Mouse (Mus musculus): ENCODE results near the gene Nr2c2.

Nr2c2 gene

DNA sequence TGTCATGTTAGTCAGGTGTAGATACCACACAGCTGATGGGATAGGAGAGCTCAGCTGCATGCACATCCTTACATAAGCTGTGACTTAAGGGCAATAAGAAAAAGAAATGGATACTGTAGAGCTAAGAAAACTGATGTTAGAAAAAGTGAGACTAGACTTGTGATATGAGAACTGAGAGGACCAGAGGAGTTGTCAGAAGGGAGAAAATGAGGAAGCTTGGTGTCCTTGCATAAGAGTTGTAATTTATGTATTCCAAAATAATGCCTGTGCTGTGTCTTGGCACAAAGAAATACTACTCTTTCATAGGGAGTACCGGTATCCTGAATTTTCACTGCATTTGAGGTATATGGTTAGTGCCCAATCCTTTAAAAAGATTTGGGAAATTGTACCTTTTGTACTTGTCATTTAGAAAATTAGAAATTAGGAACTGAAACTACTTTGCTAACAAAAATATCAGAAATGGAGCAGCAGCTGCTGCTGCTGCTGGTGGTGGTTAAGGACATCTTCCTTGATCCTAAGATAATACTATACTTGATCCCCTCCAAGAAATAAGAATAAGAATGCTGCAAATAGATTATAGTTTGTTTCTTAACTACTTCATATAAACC is 35.8 kb downstream of the Nr2c2 start:
- DNase-seq (ENCODE audit: inconsistent ontology term), result no peak

DNA sequence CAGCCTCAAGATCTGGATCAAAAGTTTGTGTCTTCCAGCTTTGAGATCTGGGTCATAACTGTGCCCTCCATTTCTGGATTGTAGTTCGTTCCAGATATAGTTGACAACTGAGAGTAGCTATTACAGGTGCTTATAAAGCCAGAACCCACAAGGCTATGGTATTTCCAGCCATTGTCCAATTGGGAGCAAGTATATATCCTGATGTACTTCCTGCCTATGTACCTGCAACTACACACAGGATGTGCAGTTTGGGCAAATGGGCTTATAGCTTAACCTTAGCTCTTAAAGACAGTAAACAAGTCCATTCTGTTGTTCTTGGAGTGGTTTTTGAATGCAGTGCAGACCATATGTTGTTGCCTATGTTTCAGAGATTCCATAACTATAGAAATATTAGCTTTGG is 40.3 kb downstream of the Nr2c2 start:
- DNase-seq (ENCODE audit: inconsistent ontology term), result no peak

DNA sequence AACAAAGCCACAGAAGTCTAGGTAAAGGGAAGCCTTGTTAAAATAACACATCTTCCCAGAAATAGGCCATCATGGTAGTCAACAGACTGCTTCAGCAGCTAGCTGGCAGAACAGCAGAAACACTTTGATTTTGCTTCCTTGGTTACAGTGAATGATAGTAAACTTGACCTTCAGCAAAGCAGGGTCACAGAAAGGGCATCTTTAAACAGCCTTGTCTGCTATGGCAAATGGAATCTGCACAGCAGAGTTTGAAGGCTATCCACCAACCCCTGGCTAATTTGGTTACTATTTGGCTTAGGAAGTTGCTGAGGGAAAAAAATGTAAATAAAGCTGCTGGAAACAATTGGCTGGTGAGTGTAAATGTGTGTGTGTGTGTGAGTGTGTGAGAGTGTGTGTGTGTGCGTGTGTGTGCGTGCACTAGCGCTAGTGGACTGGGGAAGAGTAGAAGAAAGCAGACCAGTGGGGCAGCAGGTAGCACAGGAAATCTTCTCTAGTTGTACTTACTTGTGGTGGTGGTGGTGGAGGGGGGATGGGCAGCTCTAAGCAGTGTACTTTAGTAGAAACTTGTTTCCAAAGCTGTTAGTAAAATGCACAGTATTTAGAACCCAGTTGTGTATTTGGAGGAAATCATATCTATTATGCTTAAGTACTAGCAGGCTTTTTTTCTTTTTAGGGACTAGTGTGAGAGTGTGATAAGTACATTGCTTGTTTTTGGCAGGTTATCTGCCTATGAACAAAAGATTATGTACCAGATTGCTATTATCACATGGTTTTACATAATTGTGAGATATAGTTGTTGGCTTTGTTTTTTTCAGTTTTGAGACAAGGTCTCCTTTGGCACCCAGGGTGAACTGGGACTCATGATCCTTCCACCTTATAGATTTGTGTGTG is 41.1 kb downstream of the Nr2c2 start:
- no peak for DNase-seq (ENCODE audit: inconsistent ontology term)

DNA sequence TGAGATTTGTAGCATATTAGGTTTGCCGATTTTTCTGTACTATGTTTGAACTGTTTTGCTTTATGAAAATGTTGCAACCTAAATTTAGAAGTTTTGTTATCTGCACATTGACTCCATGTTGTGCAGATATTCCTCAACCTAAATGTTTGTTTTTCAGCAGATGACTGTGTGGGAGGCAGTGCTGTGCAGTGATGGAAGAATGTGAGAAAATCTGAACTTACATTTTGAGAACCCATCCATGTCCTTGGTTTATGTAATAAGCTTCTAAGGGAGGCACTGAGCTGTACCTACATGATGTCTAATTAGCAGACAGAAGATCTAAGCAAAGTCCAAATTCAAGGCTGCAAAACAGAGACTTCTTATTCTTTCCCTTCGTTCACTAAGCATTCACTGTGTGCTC is 42.4 kb downstream of the Nr2c2 start:
- DNase-seq (ENCODE audit: inconsistent ontology term), result no peak

DNA sequence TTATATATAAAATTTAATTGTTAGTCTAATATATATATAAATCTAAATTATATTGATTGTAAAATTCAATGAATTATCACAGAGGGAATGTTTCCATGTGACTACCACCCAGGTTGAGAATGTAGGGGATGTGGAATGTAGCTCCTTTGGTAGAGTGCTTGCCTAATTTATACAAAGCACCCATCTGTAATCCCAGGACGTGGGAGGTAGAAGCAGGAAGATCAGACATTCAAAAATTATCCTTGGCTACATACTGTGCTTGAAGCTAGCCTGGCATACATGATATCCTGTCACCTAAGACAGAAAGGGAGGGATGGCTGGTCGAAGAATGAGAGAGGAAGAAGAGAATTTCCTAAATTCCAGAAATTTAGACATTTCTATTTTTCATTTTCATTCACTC is 45.2 kb downstream of the Nr2c2 start:
- DNase-seq (ENCODE audit: inconsistent ontology term), result no peak

DNA sequence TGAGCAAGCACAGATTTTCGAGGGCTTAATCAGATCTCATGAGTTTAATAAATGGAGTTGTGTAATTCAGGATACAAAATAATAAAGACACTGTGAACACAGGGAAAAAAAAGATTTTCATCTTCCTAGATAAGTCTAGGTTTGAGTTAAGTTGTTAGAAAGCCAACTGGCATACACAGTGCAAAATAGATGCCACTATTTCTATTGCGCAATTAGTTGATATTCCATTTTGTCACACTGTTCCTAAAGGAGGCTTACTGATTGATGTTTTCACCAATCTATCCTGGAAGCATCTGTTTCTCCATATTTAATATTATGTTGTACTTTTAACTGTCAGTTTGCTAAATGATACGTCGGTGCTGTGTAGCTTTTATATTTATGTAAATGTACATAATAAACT is 54.7 kb downstream of the Nr2c2 start:
- no peak for DNase-seq (ENCODE audit: inconsistent ontology term)

DNA sequence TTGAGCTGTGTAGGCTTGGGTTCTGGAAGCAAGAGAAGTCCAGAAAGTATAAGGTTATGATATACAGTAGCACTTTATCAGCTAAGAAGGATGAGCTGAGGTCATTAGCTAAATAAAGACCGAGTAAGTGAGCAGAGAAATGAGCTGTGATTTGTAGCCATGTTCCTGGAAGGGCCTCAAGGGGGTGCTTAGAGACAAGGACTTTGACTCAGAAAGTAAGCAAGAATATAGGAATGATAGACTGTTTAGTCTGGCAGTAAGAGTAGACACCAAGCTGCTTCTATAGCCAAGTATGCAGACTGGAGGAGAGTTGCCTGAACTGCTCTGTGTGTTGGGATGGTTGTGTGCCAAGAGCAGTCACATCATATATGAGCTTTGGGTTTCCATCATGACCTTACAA is 62.6 kb downstream of the Nr2c2 start:
- no peak for DNase-seq (ENCODE audit: inconsistent ontology term)

DNA sequence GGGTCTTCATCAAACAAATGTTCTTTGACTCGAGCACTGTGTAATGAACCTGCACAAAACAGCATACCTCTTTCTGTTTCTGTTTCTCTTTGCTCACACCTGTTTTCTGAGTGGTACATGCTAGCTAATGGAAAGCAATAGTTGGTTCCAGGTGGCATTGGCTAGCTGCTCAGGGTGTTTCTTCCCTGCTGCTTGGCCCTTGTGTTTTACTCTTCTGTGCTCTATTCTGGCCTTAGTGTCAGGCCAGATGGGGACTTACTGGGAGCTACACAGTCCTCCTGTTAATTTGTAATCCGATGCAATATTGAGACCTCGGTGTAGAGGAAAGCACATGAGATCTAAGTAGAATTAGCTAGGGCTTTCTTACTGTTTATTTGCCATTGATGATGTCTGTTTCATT is 67.6 kb downstream of the Nr2c2 start:
- no peak for DNase-seq (ENCODE audit: inconsistent ontology term)

DNA sequence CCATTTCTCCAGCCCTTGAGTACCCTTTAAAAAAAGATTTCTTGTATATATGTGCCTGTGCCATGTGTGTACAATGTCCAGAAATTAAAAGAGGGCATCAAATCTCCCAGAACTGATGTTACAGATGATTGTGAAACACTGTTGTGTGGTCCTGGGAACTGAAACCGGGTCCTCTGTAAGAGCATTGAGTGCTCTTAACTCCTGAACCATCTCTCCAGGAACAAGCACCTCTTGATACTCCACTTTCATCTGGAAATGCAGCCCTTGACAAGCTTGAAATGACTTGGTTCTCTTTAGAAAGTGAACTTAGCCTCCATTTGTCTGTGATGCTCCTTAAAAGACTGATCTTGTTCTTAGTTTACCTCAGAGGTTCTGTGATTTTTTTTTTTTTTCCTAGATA is 71.5 kb downstream of the Nr2c2 start:
- no peak for DNase-seq (ENCODE audit: inconsistent ontology term)

DNA sequence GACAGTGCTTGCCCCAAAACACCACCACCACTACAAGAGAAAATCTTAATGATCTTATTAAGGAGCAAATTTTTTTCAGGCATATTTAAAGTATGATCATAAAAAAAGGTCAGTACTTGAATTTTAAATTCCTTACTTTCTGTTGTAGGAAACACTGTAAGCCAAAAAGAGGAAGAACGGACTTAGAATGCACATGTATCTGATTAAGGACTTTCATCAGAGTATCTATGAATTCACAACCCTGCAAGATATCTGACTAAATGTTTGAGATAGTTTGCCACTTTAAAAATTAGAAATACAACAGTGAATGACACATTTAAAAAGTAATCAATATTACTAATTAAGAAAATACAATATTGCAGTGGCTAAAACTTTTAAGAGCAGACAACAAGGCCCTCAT is 85.3 kb downstream of the Nr2c2 start:
- DNase-seq (ENCODE audit: inconsistent ontology term), result no peak

DNA sequence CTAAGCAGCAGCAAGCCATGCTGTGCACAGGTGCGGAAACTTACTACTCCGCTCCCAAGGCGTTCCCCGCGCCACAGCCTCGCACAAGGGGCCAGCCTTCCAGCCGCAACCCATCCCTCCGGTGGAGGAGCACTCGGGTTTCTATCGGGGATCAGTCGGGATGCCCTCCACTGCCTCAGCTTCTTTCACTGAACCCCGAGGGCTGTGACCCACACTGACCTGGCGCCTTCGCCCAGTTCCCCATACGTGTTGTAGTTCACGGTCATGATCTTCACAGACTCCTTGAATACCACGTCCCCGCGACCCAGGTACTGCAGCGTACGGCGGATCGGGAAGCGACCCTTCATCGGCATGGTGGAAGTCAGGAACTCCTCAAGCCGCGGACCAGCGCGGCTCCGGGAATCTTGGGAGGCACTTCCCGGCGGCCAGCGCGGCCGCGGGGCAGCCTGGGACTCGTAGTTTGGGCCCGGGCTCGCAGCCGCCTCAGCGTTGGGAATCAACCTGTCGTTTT is 92.5 kb downstream of the Nr2c2 start, which contains the start of gene Mrps25:
TSS of gene Mrps25 (minus strand) at position 413 of the 511 bp plus-strand sequence.
- peak; percentile 85 for DNase-seq (ENCODE audit: inconsistent ontology term)

DNA sequence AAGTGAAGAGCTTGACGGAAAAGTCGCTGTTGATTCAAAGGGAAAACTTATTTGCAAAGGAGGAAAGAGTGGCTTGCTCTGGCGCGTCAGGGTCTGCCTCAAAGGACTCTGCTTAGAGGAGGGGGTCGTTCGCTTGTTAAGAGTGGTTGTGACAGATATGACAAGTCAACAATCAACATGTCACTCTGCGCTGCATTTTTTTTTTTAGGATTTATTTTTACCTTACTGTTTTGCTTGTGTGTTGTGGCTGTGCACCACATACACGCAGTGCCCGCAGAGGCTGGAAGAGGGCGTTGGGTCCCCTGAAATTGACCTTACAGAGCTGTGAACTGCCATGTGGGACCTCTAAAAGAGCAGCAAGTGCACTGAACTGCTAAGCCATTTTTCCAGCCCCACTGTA is 93.0 kb downstream of the Nr2c2 start:
- DNase-seq (ENCODE audit: inconsistent ontology term), result no peak

DNA sequence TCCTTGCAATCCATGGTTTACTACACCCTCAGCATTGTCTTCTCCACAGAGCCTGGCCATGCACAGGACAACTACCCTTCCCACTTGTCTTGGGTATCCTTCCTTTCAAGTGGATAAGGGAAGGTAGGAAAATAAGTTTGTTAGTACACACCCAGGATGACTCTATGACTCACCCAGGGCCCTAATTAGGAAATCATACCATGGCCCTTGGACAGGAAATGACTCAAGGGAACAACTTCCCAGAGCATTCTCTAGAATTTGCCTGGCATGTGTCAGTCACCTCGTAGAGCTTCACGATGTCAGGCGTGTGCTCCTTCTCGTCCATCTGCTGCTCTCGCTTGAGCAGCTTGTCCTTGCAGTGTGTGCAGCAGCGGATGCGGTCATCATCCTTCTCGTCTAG is 108.2 kb downstream of the Nr2c2 start:
- peak; percentile 18 for DNase-seq (ENCODE audit: inconsistent ontology term)

DNA sequence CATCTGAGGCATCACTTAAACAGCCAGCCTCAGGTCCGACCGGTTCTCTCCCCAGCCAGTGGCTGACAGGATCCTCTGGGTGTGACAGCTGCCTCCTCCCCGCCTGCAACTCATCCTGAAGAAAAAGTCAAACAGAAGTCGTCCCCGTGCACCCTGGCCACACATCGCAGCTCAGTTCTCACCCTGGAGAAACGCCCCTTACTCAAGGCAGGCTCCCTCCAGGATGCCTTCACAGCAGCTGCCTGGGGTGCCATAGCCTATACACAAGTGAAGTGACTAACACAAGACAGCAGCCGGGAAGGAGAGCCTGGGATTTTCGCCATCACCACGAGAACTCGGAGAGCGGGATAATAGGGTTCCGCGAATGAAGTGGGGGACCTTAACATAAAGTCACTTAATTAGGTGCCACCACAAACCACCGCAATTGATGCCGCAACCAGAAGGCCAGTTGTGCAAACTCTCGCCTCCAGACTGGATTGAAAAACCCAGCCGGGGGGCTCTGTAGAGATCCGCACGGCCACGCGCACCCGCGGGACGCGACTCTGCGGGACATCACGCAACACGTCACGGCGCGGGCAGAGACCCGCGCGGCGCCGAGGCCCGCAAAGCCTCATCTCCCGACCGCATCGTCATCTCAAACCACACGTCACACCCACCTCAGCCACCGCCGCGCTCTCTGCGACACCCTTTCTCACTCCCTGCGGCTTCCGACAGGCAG is 123.0 kb downstream of the Nr2c2 start:
- peak; percentile 47 for DNase-seq (ENCODE audit: inconsistent ontology term)

DNA sequence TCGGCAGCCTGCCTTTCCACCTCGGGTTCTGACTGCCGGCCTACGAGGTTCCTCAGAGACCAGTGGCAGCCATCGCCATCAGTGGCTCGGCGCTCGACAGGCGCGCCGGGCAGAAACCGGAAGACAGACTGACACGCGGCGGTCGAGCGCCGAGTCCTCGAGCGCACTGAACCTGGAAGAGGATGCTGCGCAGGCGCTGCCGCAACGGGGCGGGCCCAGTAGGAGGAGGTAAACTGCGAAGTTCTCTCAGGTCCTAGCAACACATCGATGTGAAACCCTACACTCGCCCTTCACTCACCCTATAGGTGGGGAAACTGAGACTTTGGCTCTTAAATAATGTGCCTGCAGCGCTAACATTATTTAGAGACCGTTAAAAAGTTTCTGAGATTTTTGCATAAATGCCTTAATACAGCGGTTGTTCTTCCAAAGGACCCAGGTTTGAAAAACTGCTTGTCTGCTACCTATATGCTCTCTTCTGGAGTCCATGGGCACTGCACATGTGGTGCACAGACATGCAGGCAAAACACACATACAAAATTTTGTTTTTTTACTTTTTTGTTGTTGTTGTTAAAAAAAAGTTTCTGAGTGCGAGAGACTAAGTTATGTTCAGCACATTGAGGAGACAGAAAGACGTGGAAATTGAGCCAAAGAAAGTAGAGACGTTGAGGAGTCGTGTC is 123.7 kb downstream of the Nr2c2 start, which contains the start of gene Rbsn:
TSS of gene Rbsn (minus strand) at position 153 of the 677 bp plus-strand sequence.
- DNase-seq (ENCODE audit: inconsistent ontology term), result peak; percentile 93

DNA sequence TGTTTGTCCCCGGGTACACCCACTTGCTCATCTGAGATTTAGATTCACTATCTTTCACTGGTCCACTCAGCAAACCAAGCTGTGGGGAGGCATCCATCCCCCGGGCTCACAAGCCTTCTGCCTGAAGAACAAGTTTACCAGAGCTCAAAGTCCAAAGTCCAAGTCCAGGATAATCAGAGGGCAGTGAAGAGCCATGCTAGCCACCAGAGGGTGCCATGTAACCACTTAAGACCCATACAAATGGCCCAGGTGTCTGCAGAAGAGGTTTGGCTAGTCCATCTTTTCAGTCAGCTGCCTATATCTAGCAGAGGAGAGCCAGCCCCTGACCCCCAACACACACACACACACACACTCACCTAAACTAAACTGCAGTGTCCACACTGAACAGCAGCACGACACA is 128.3 kb downstream of the Nr2c2 start:
- no peak for DNase-seq (ENCODE audit: inconsistent ontology term)

DNA sequence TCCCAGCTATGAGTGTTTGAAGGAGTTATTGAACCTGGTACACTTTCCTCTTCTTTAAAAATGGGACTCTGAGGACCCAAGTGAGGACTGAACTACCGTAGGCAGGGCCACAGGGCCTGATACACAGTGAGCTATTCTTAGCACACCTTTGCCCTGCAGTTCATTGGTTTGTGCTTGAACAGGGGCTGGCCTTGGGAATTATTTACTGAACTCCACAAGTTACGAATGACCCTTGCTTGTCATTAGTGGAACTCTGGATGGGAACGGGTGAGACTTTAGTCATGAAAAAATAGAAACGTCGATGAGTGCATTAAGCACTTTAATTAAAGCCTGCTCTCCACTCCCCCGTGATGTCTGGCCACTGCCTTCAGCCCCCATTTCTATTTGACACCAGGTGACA is 130.4 kb downstream of the Nr2c2 start:
- DNase-seq (ENCODE audit: inconsistent ontology term), result no peak

DNA sequence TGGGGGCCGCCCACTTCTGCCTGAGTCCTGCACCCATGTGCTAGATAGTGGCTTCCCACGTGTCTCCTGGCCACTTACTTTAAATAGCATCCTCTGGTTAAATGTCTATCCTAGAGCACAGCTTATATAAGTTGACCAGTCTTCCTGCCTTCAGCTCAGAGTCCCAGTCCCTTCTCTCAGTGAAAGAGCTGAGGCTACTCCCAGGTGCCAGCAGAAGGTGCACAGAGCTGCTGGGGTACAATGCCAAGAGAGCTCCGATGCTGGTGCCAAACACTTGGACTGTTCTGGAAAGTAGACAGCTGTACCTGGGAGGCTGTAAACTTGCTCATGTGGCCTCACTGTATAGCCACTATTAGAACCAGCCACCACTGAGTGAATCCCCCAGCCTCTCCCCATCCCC is 130.8 kb downstream of the Nr2c2 start:
- no peak for DNase-seq (ENCODE audit: inconsistent ontology term)
